Mouse (Mus musculus): ENCODE data around the gene Rps3a1. TPM values are rescaled to one million over a fixed set of nuclear protein-coding genes. Genes with fewer than 3 reads are reported as not detected.

Rps3a1 gene
- total RNA-seq (2017), result 2,159 and 2,297 TPM in 2 replicates

DNA sequence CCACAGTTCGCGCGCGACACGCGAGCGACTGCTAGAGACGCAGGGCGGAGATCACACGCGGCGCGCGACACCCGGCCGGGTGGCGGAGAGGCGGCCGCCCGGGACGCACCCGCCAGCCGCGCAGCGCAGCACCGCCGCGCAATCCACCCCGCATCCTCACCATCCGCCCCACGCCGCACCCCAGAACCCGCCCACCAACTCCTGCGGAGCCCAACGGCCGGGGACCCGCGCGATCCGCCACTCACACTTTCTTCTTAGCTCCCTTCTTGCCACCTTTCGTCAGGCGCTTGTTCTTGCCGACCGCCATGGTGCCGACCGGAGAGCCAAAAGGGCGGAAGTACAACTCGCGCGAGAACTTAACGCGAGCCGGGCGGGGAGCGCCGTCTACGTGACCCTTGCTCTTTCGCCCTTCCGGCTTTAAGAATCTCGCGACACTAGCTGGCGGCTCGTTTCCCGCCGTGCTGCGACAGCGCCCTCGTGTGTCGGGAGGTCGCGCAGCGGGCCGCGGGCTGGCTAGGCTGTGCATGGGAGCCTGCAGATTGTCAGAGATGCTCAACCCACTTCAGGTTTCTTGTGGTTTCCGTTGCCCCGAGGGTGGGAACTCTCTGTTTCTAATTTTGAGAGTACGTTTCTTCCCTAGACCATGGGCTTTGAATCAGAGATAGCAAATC, at the start of gene Rps3a1:
TSS of gene Rps3a1 (minus strand) at position 440 of the 671 bp plus-strand sequence.
- peak; percentile 96 for ATAC-seq (ENCODE audit: extremely low read depth, insufficient number of reproducible peaks, low FRiP score, poor library complexity, severe bottlenecking)

- ATAC-seq (ENCODE audit: extremely low read depth, insufficient number of reproducible peaks, low FRiP score, poor library complexity, severe bottlenecking), result no peak
Observed at GRCm38 (mm10) chr3:86187736-86188389, 45.4 kb upstream of the Rps3a1 start.

GRCm38 (mm10) chr3:86184546-86184945, 42.0 kb upstream of the Rps3a1 start:
- ATAC-seq (ENCODE audit: extremely low read depth, insufficient number of reproducible peaks, low FRiP score, poor library complexity, severe bottlenecking), result no peak

DNA sequence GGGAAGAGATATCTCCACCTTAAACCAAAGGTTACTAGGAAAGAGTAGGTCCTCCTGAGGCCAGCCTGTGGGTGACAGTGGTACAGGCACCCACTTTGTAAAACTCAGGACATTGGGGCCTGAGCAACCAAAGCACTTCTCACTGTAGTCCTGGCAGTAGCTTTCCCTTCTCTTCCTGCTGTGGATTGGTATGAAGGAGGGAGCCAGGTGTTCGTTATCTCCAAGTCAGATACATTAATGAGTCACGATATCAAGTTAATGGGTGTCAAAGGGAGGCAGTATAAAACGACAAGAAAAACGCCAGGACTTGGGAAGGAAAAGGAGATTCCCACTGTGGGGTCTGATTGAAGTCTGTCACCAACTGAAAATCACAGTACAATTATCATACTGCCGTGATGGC, 38.6 kb upstream of the Rps3a1 start:
- ATAC-seq (ENCODE audit: extremely low read depth, insufficient number of reproducible peaks, low FRiP score, poor library complexity, severe bottlenecking), result no peak

- ATAC-seq (ENCODE audit: extremely low read depth, insufficient number of reproducible peaks, low FRiP score, poor library complexity, severe bottlenecking), result no peak
Observed at GRCm38 (mm10) chr3:86179714-86180113, 37.2 kb upstream of the Rps3a1 start.

DNA sequence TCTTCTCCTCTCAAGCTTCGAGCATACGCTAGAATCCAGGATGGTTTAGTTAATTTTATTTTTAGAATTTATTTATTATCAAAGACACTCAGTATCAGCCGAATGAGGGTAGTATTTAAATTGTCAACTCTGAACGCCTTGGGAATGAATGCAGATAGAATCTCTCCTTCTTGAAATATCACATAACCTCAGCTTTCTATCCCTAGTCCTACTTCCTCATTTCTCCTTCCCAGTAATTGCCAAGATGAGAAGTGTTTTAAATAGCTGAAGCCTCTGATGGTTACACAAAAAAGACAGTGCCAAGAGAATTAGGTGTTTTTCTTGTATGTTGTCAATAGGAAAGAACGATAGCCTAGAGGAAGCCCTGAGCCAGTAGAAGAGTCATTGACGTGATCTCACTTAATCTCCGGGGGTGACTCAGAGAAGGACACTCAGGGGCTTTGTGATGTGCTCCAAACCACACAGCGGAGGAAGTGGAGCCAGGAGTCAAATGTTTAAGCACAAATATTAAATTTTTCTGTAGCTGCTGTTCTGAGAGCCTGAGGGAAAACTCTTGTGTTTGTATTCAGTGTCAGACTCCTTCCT, 26.4 kb upstream of the Rps3a1 start:
- ATAC-seq (ENCODE audit: extremely low read depth, insufficient number of reproducible peaks, low FRiP score, poor library complexity, severe bottlenecking), result no peak

- no peak for ATAC-seq (ENCODE audit: extremely low read depth, insufficient number of reproducible peaks, low FRiP score, poor library complexity, severe bottlenecking)
Observed at GRCm38 (mm10) chr3:86149521-86149920, 7.0 kb upstream of the Rps3a1 start.

GRCm38 (mm10) chr3:86149063-86149462, 6.6 kb upstream of the Rps3a1 start:
- peak; percentile 44; the same call in 1 of the 2 replicates for ATAC-seq (ENCODE audit: extremely low read depth, insufficient number of reproducible peaks, low FRiP score, poor library complexity, severe bottlenecking)

DNA sequence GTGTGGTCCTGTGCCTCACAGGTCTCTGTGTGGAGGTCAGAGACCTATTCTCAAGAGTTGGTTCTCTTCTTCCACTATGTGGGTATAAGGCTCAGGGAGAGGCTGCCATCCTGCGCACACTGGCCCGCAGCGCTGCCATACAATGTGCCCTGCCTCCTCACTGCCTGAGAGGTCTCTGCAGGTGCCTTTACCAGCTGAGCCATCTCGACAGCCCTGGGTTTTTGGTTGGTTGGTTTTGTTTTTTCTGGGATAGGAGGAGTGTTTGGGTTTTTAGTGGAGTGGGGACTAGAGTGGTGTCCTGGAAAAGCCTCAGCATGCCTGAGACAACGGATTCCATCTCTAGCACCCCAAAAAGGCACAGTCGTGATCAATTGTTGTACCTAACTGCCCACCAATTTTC, 841 bp upstream of the Rps3a1 start:
- no peak for ATAC-seq (ENCODE audit: extremely low read depth, insufficient number of reproducible peaks, low FRiP score, poor library complexity, severe bottlenecking)

- no peak for ATAC-seq (ENCODE audit: extremely low read depth, insufficient number of reproducible peaks, low FRiP score, poor library complexity, severe bottlenecking)
Observed at GRCm38 (mm10) chr3:86142934-86143317, 424 bp upstream of the Rps3a1 start.

- ATAC-seq (ENCODE audit: extremely low read depth, insufficient number of reproducible peaks, low FRiP score, poor library complexity, severe bottlenecking), result no peak
Observed at GRCm38 (mm10) chr3:86141886-86142262, 628 bp downstream of the Rps3a1 start.

GRCm38 (mm10) chr3:86141366-86141765, 1.1 kb downstream of the Rps3a1 start:
- ATAC-seq (ENCODE audit: extremely low read depth, insufficient number of reproducible peaks, low FRiP score, poor library complexity, severe bottlenecking), result no peak

- ATAC-seq (ENCODE audit: extremely low read depth, insufficient number of reproducible peaks, low FRiP score, poor library complexity, severe bottlenecking), result no peak
Observed at GRCm38 (mm10) chr3:86139660-86140059, 2.8 kb downstream of the Rps3a1 start.

GRCm38 (mm10) chr3:86136936-86137574, 5.4 kb downstream of the Rps3a1 start:
- ATAC-seq (ENCODE audit: extremely low read depth, insufficient number of reproducible peaks, low FRiP score, poor library complexity, severe bottlenecking), result no peak

GRCm38 (mm10) chr3:86135886-86136563, 6.5 kb downstream of the Rps3a1 start:
- ATAC-seq (ENCODE audit: extremely low read depth, insufficient number of reproducible peaks, low FRiP score, poor library complexity, severe bottlenecking), result no peak

DNA sequence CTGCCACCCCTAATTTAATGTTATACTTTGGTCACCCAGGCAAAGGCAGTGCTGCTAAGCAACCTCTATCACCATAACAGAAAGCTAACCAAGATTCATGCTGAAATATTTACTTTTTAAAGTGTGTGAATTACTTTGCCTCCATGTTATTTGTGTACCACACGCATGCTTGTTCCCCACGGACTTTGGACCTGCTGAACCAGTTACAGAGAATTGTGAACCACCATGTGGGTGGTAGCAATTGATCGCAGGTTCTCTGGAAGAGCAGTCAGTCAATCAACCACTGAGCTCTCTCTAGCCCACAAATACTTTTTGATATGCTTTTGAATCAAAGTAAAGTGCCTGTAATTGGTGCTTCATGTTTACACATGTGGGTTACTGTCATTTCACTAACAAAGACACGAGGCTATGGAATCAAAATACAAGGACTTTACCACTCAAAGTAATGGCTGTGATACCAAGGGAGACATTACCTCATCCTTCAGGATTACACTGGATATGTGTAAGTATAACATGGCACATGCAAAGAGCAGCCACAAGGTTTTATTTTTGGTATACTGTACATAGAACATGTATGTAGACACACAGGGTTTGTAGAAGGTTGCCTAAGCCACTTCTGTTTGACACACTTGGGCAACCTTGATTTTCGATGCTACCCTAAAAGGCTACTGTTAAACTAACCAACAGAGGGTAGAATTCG, 7.4 kb downstream of the Rps3a1 start:
- ATAC-seq (ENCODE audit: extremely low read depth, insufficient number of reproducible peaks, low FRiP score, poor library complexity, severe bottlenecking), result no peak

- ATAC-seq (ENCODE audit: extremely low read depth, insufficient number of reproducible peaks, low FRiP score, poor library complexity, severe bottlenecking), result peak; percentile 76
Observed at GRCm38 (mm10) chr3:86129757-86130156, 12.7 kb downstream of the Rps3a1 start.

GRCm38 (mm10) chr3:86123251-86123746, 19.2 kb downstream of the Rps3a1 start:
- ATAC-seq (ENCODE audit: extremely low read depth, insufficient number of reproducible peaks, low FRiP score, poor library complexity, severe bottlenecking), result no peak

DNA sequence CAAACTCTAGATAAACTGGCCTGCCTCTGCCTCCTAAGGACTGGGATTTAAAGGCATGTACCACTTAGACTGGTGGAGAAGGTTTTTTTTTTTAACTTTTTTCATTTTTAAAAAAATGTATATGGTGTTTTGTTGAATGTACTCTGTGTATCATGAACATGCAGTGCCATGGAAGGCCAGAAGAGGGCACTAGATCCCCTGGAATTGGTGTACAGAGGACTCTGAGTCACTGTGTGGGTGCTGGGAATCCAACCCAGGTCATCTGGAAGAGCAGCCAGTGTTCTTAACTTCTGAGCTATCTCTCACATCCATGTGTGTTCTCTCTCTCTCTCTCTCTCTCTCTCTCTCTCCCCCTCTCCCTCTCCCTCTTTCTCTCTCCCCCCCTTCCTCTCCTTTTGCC, 20.3 kb downstream of the Rps3a1 start:
- no peak for ATAC-seq (ENCODE audit: extremely low read depth, insufficient number of reproducible peaks, low FRiP score, poor library complexity, severe bottlenecking)

All from neutrophil, adult 5-6 weeks (primary cell).